Mouse (Mus musculus): ENCODE results near the gene Colgalt2. TPM values are rescaled to one million over a fixed set of nuclear protein-coding genes. Genes with fewer than 3 reads are reported as not detected.

The Colgalt2 gene
- polyA plus RNA-seq, 1 experiment from 2014 or later = 5.5 TPM

GRCm38 (mm10) chr1:152555944-152556573 is 156.4 kb downstream of the Colgalt2 start:
- peaks cover 49% of the 10 kb centered on the region for H3K36me3 ChIP-seq
- peak overlapping the region; percentile 95 for H3K27ac ChIP-seq (ENCODE audit: poor library complexity, severe bottlenecking)
- no peak overlapping the region for H3K4me3 ChIP-seq
- H3K27me3 ChIP-seq (replicated peaks) = no peaks in the 10 kb centered on the region
- ATAC-seq (ENCODE audit: insufficient number of reproducible peaks, low FRiP score) = peak; percentile 88
- WGBS = 7% methylated on average over 7 of the region's 7 CpGs
- H3K9ac ChIP-seq = peak overlapping the region; percentile 59
- peaks cover 59% of the 10 kb centered on the region for H3K4me1 ChIP-seq (replicated peaks)
- no peaks in the 10 kb centered on the region for H3K9me3 ChIP-seq (replicated peaks)
- H3K4me2 ChIP-seq = peak overlapping the region; percentile 40

- Histone ChIP-seq H3K36me3 (peaks cover 43% of the 10 kb centered on the region), H3K27me3 (replicated peaks) (no peaks in the 10 kb centered on the region), H3K4me2 (peak overlapping the region; percentile 40), H3K4me3 (no peak overlapping the region), H3K27ac (ENCODE audit: poor library complexity, severe bottlenecking) (peak overlapping the region; percentile 95), H3K4me1 (replicated peaks) (peaks cover 56% of the 10 kb centered on the region), H3K9ac (no peak overlapping the region), H3K9me3 (replicated peaks) (no peaks in the 10 kb centered on the region)
- 23% methylated on average over 14 of the region's 14 CpGs for WGBS
- peak; percentile 76 for ATAC-seq (ENCODE audit: insufficient number of reproducible peaks, low FRiP score)
These were observed 157.1 kb downstream of the Colgalt2 start for GRCm38 (mm10) chr1:152556576-152557281.

Other genes with a start within 250 kb of the Colgalt2 start
- gene Tsen15, start 13.1 kb upstream of the Colgalt2 start, polyA plus RNA-seq (2016; fragmentation: Nextera tagmentation; extraction: Ambion mirVana) = 64.2 and 64.6 TPM in 2 replicates

All from heart, embryonic 12.5 days (tissue).